Mouse (Mus musculus) neural tube, embryonic 11.5 days (tissue): Measurements from ENCODE around the gene Olfr66. TPM values are rescaled to one million over a fixed set of nuclear protein-coding genes. Genes with fewer than 3 reads are reported as not detected.

Source experiments
- ATAC-seq: fragments of 200-750 bp; cut with Nextera tagmentation; 2 replicates; pipeline ENCODE4 v1.8.0; 2017; ENCODE audit warnings: moderate number of reproducible peaks, mild to moderate bottlenecking, moderate TSS enrichment, moderate library complexity; ENCODE audit not compliant: insufficient read depth, low FRiP score, low TSS enrichment
- DNase-seq: peaks from one replicate; pipeline ENCODE4 v3.0.0-alpha.2; 2015; ENCODE audit warnings: low spot score
- H3K27ac ChIP-seq: fragments of 300-500 bp; sonication (generic); 2 replicates; pipeline ENCODE4 v1.5.1; 2014; ENCODE audit warnings: low read depth, mild to moderate bottlenecking, low read length
- H3K27me3 ChIP-seq: fragments of 300-500 bp; sonication (generic); 2 replicates; pipeline ENCODE4 v1.6.1; 2014; ENCODE audit warnings: mild to moderate bottlenecking, low read length, mixed read lengths; ENCODE audit not compliant: control insufficient read depth, insufficient read depth
- H3K36me3 ChIP-seq: fragments of 300-500 bp; sonication (generic); 2 replicates; pipeline ENCODE4 v1.6.1; 2014; ENCODE audit warnings: mild to moderate bottlenecking, low read length, moderate library complexity, mixed read lengths; ENCODE audit not compliant: control insufficient read depth, insufficient read depth
- H3K4me1 ChIP-seq: fragments of 300-500 bp; sonication (generic); 2 replicates; pipeline ENCODE4 v1.6.1; 2014; ENCODE audit warnings: low read length, mixed read lengths; ENCODE audit not compliant: control insufficient read depth, insufficient read depth
- H3K4me2 ChIP-seq: fragments of 300-500 bp; sonication (generic); 2 replicates; pipeline ENCODE4 v1.6.1; 2014; ENCODE audit warnings: low read depth, mild to moderate bottlenecking, moderate library complexity
- H3K4me3 ChIP-seq: fragments of 300-500 bp; sonication (generic); 2 replicates; pipeline ENCODE4 v1.5.1; 2014; ENCODE audit warnings: low read depth, low read length
- H3K9ac ChIP-seq: fragments of 300-500 bp; sonication (generic); 2 replicates; pipeline ENCODE4 v1.6.1; 2014; ENCODE audit warnings: mild to moderate bottlenecking, low read length
- H3K9me3 ChIP-seq: fragments of 300-500 bp; sonication (generic); 2 replicates; pipeline ENCODE4 v1.6.1; 2016; ENCODE audit warnings: low read length; ENCODE audit not compliant: control insufficient read depth
- WGBS: fragments of 180-500 bp; shearing (Covaris S2); extraction: QIAGEN DNeasy Blood & Tissue Kit; methylation state at CpG from one replicate; pipeline ENCODE4 v1.1.7; 2014; 5-methylcytosine and 5-hydroxymethylcytosine counted together
- polyA plus RNA-seq: library from polyadenylated mRNA; unstranded; fragments of >200 nt; fragmentation: Nextera tagmentation; extraction: Ambion mirVana; gene quantifications from 2 replicates; pipeline ENCODE4 v1.2.1, GENCODE M21; 2014

Olfr66 gene
- polyA plus RNA-seq, 1 experiment from 2014 or later, result not detected

DNA sequence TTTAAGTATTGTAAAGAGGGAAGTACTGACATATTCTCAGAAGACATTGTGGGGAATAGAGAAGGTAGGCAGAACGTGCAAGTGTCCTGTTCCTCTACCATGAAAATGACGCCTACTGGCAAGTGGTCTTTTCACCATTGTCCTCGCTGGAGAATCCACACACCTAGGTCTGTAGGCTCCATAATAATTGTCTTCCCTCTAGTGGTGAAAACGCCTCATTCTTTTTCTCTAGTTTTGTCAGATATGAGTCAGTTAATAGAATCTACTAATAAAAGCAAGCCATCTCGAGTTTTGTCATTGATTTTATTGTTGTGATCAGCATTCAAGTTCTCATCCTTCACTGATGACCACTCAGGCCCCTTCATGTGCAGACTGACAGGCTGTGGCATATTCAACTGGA, 11.6 kb downstream of the Olfr66 start:
- WGBS, result 58% methylated on average over 5 of the region's 5 CpGs
- no peaks in the 10 kb centered on the region for H3K4me1 ChIP-seq
- no peak overlapping the region for H3K4me3 ChIP-seq
- H3K4me2 ChIP-seq, result no peak overlapping the region
- no peaks in the 10 kb centered on the region for H3K27me3 ChIP-seq
- no peak for DNase-seq
- H3K27ac ChIP-seq, result no peak overlapping the region
- H3K9ac ChIP-seq, result no peak overlapping the region
- no peaks in the 10 kb centered on the region for H3K9me3 ChIP-seq
- H3K36me3 ChIP-seq, result no peaks in the 10 kb centered on the region
- no peak for ATAC-seq

DNA sequence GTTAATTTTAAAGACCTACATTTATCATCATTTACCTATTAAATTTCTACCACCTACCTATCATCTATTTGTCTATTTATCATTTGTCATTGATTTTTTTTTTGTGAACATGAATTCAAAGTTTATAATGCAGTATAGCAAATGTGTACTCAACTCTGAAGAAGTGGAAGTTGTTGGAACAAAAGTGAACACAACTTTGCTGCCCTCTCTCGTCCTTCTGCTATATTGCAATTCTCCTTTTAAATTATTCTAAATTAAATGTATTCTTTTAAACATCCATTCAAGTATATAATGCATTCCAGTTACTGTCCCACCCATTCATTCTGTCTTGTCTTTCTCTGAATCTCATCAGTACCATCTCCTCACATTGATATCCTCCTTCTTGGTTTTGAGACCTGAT, 13.0 kb downstream of the Olfr66 start:
- WGBS, result 10% methylated on average over 1 of the region's 1 CpGs
- no peak for DNase-seq
- no peaks in the 10 kb centered on the region for H3K9me3 ChIP-seq
- no peaks in the 10 kb centered on the region for H3K27me3 ChIP-seq
- no peaks in the 10 kb centered on the region for H3K4me1 ChIP-seq
- H3K4me2 ChIP-seq, result no peak overlapping the region
- H3K9ac ChIP-seq, result no peak overlapping the region
- no peak overlapping the region for H3K4me3 ChIP-seq
- H3K27ac ChIP-seq, result no peak overlapping the region
- ATAC-seq, result no peak
- no peaks in the 10 kb centered on the region for H3K36me3 ChIP-seq

DNA sequence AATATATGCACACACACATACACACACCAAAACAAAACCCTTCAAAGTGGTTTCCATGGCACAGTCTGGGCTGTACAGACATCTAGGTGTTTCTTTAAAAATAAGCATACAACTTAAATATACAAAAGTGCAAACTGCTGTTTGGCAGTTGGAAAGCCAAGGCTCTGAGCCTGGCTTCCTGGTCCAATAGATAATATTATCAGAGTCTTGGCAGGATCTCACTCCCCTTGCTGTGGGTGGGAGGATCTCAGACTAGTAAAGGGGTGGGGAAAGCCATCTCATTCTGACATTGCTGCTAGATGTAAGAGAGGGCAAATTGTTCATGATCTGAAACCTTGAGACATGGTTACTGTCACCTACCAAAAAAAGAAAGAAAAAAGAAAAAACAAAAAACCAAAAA, 15.4 kb downstream of the Olfr66 start:
- Histone ChIP-seq H3K9ac (no peak overlapping the region), H3K4me1 (no peaks in the 10 kb centered on the region), H3K36me3 (no peaks in the 10 kb centered on the region), H3K27me3 (no peaks in the 10 kb centered on the region), H3K9me3 (no peaks in the 10 kb centered on the region), H3K27ac (no peak overlapping the region), H3K4me3 (no peak overlapping the region), H3K4me2 (no peak overlapping the region)
- DNase-seq, result no peak
- no peak for ATAC-seq

DNA sequence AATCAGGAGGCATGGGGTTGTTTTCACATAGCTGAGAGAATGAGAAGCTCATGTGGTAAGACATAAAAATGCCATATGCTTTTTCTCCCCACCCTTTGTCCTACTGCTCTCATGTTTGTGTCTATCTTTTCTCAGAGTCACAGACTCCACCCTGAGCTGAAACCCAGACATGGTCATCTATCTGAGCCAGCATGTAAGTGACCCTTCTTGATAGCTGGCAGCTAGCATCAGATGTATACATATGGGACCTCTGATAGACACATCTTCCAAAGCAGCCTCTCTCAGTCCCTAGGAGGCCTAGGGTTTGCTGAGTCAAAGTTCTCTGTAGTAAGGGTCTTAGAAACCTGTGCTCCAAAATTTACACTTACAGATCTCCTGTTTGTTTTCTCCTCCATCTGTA, 20.3 kb downstream of the Olfr66 start:
- Histone ChIP-seq H3K9ac (no peak overlapping the region), H3K4me2 (no peak overlapping the region), H3K9me3 (no peaks in the 10 kb centered on the region), H3K4me3 (no peak overlapping the region), H3K27ac (no peak overlapping the region), H3K36me3 (no peaks in the 10 kb centered on the region), H3K4me1 (no peaks in the 10 kb centered on the region), H3K27me3 (no peaks in the 10 kb centered on the region)
- ATAC-seq (no peak), DNase-seq (no peak)

DNA sequence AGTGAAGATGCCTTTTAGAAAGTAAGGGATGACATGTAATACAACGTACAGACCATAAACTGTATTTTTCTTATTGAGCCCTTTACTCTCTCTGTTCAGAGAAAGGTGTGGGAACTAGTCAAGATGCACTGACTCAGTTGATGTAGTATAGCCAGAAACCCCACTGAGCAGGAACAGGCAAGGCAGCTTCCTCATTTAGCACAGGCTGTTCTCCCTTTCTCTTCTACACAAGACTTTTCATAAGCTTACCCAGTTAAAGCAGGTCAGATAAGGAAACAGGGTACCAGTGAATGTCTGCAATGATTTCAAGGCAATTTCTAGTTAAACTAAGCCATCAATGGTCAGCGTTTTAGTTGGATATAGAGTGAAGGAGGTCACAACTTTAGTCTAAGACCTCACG, 24.5 kb downstream of the Olfr66 start:
- DNase-seq, result no peak
- Histone ChIP-seq H3K27me3 (no peaks in the 10 kb centered on the region), H3K9ac (no peak overlapping the region), H3K27ac (no peak overlapping the region), H3K4me1 (no peaks in the 10 kb centered on the region), H3K36me3 (no peaks in the 10 kb centered on the region), H3K4me2 (no peak overlapping the region), H3K9me3 (no peaks in the 10 kb centered on the region), H3K4me3 (no peak overlapping the region)
- WGBS, result 90% methylated on average over 3 of the region's 3 CpGs
- ATAC-seq, result no peak

DNA sequence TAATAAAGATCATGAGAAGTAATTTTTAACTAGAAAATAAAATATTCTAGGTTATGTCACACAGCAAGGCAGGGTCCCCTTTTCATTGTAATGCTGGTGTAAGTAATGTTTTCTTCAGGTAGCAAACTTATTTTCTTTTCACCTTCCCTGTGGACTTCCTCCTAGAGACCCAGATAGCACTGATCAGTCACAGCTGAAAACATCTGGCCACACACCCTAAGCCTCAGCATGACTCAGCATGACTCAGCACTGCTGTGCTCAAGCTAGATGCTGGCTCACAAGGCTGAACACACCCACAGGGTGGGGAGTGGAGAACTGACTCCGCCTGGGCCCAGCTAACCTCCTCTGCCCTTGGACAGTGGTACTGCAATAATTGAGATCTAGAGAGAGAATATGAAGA, 25.2 kb downstream of the Olfr66 start:
- no peaks in the 10 kb centered on the region for H3K4me1 ChIP-seq
- DNase-seq (no peak), ATAC-seq (no peak)
- WGBS, result 71% methylated on average over 1 of the region's 1 CpGs
- H3K4me3 ChIP-seq, result no peak overlapping the region
- H3K36me3 ChIP-seq, result no peaks in the 10 kb centered on the region
- H3K27me3 ChIP-seq, result no peaks in the 10 kb centered on the region
- no peaks in the 10 kb centered on the region for H3K9me3 ChIP-seq
- H3K9ac ChIP-seq, result no peak overlapping the region
- no peak overlapping the region for H3K27ac ChIP-seq
- no peak overlapping the region for H3K4me2 ChIP-seq

DNA sequence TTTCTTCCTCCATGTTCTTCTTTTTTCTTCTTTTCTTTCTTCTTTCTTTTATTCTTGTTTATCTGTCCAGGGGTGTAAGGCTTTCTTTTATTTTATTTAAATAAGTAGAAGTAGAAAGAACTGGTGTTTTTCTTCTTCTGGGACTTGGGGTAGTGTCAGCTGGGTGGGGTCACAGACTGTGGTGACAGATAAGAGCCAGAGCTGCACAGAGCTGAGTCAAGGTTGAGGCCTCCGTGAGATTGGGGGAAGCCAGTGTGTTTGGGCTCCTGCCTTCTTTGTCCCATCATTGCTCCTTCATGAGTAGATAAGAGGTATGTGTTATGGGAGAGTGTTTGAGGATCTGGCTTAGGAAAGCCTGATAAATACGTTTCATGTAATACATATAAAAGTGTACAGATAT, 27.0 kb downstream of the Olfr66 start:
- Histone ChIP-seq H3K9me3 (no peaks in the 10 kb centered on the region), H3K36me3 (no peaks in the 10 kb centered on the region), H3K4me3 (no peak overlapping the region), H3K9ac (no peak overlapping the region), H3K4me1 (no peaks in the 10 kb centered on the region), H3K27ac (no peak overlapping the region), H3K27me3 (no peaks in the 10 kb centered on the region), H3K4me2 (no peak overlapping the region)
- ATAC-seq (no peak), DNase-seq (no peak)
- WGBS, result 80% methylated on average over 2 of the region's 2 CpGs

DNA sequence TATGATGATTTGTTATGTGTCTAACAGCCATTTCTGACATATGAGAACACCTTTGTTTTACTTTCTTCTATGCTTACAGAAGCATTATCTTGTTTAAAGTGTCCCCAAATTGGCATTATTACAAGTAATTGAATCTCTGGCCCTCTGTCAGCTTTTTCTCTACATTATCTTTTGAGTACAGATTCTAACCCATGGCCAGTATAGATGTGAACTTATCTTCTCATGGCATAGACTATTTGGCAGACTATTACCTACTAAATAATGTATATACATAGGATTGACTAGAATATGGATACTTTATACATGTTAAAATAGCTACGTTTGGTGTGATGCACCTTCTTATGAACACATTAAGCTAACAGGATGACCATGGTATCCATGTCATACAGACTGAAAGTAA, 31.4 kb downstream of the Olfr66 start:
- no peaks in the 10 kb centered on the region for H3K9me3 ChIP-seq
- no peak for ATAC-seq
- no peak for DNase-seq
- no peak overlapping the region for H3K27ac ChIP-seq
- WGBS, result 69% methylated on average over 1 of the region's 1 CpGs
- no peak overlapping the region for H3K4me3 ChIP-seq
- no peaks in the 10 kb centered on the region for H3K27me3 ChIP-seq
- no peak overlapping the region for H3K9ac ChIP-seq
- H3K36me3 ChIP-seq, result no peaks in the 10 kb centered on the region
- no peaks in the 10 kb centered on the region for H3K4me1 ChIP-seq
- H3K4me2 ChIP-seq, result no peak overlapping the region

DNA sequence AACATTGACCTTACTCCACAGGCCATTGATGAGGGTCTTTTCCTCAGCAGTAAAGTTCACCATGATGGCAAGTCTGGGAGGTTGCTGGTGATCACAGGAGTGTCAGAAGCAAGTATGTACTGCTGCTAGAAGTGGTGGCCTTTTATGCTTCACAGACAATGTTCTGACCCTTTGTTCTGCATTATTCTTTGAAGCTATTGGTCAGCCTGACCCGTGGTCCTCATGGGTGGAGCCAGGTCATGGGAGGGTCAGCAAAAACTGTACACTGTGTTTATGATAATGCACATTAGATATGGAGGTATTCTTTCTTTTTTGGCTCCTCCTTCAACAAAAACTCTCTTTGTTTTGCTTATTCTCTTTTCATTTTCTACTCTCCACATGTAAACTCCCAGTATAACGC, 33.0 kb downstream of the Olfr66 start, which contains the start of gene Hbb-y:
TSS of gene Hbb-y (minus strand) at position 127 of the 400 bp plus-strand sequence.
- Histone ChIP-seq H3K36me3 (no peaks in the 10 kb centered on the region), H3K4me3 (no peak within 1 kb of the TSS), H3K4me2 (no peak within 1 kb of the TSS), H3K27ac (no peak within 1 kb of the TSS), H3K27me3 (no peaks in the 10 kb centered on the region), H3K4me1 (no peaks in the 10 kb centered on the region), H3K9ac (no peak within 1 kb of the TSS), H3K9me3 (no peaks in the 10 kb centered on the region)
- WGBS, result 74% methylated on average over 2 of the region's 2 CpGs
- DNase-seq, result no peak
- ATAC-seq, result no peak
